Mouse (Mus musculus): ENCODE data around the gene Slc12a7. TPM values are rescaled to one million over a fixed set of nuclear protein-coding genes. Genes with fewer than 3 reads are reported as not detected.

Gene Slc12a7
- polyA plus RNA-seq, 1 experiment from 2014 or later, result 31.6 TPM

DNA sequence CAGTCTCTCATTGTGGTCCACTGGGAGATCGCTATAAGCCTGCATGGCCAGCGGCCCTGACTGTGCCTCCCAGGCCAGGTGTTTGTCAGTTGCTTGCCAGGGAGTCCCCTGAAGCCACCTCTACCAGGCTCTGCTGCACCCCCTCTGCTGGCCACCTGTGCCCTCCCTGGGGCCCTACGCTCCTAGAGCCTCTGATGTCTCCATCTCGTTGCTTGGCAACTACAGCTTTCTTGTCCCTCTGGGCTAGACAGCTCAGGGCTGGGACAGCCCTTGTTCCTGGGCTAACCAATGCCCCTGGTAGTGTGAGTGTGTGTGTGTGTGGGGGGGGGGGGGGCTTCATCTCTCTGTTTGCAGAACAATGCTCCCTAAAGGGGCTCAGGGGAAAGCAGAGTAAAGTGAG lies 10.1 kb downstream of the Slc12a7 start:
- Histone ChIP-seq H3K36me3 (no peaks in the 10 kb centered on the region), H3K27ac (replicated peaks) (no peak overlapping the region), H3K9me3 (no peaks in the 10 kb centered on the region), H3K4me2 (no peak overlapping the region), H3K27me3 (replicated peaks) (peaks cover 4% of the 10 kb centered on the region; the same call in 1 of the 2 replicates), H3K4me1 (no peaks in the 10 kb centered on the region), H3K4me3 (no peak overlapping the region), H3K9ac (no peak overlapping the region)
- no peak for ATAC-seq (ENCODE audit: extremely low read depth, insufficient number of reproducible peaks, low FRiP score, low TSS enrichment)
- WGBS, result 59% methylated on average over 4 of the region's 4 CpGs

DNA sequence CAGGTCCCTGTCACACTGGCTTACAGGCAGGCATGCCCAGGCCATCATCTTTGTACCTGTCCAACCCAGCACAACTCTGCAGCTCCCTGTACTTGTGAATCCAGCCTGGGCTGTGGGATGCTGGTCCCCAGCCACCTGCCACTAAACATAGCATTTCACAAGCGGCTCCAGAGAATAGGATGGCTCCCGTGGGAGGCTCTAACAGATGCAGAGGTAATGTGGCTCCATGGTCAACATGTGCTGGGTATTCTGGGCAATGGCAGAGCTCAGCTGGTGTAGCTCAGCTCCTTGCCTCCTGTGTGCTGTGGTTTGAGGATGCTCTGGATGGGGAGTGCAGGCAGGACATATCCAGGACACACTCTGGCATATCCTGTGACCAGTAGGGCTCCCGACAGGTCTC lies 10.8 kb downstream of the Slc12a7 start:
- Histone ChIP-seq H3K27me3 (replicated peaks) (peaks cover 9% of the 10 kb centered on the region; the same call in 1 of the 2 replicates), H3K9ac (no peak overlapping the region), H3K4me3 (no peak overlapping the region), H3K36me3 (no peaks in the 10 kb centered on the region), H3K27ac (replicated peaks) (no peak overlapping the region), H3K4me2 (no peak overlapping the region), H3K4me1 (0 out of 2 replicates have a peak, but pooled peaks cover 2% of the 10 kb centered on the region), H3K9me3 (no peaks in the 10 kb centered on the region)
- 66% methylated on average over 3 of the region's 3 CpGs for WGBS
- ATAC-seq (ENCODE audit: extremely low read depth, insufficient number of reproducible peaks, low FRiP score, low TSS enrichment), result no peak

GRCm38 (mm10) chr13:73748663-73749440 lies 16.0 kb downstream of the Slc12a7 start:
- H3K4me2 ChIP-seq, result no peak overlapping the region
- 34% methylated on average over 15 of the region's 15 CpGs for WGBS
- H3K27me3 ChIP-seq (replicated peaks), result peaks cover 19% of the 10 kb centered on the region
- H3K36me3 ChIP-seq, result no peaks in the 10 kb centered on the region
- no peak for ATAC-seq (ENCODE audit: extremely low read depth, insufficient number of reproducible peaks, low FRiP score, low TSS enrichment)
- H3K9me3 ChIP-seq, result no peaks in the 10 kb centered on the region
- H3K9ac ChIP-seq, result no peak overlapping the region
- H3K4me3 ChIP-seq, result no peak overlapping the region
- peaks cover 8% of the 10 kb centered on the region; the same call in 1 of the 2 replicates for H3K4me1 ChIP-seq
- H3K27ac ChIP-seq (replicated peaks), result 0 out of 2 replicates have a peak overlapping the region, but pooled peaks have one; percentile 20

DNA sequence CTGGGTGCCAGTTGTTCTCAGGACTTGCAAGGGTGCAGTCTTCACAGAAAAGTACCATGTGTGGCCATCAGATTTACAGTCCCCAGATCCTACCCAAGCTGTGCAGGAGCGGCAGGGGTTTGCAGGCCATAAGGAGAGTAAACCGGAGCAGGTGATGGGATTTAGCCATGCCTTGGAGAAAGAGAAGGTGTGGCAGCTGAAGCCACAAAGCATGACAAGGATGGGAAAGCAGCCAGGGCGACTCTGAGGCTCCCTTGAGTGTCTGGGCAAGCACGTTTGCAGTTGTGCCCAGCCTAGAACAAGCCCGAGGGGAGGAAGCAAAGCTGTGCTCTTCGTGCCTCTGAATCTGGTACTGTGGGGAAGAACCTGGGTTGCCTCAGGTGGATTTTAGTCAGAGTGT lies 17.5 kb downstream of the Slc12a7 start:
- ATAC-seq (ENCODE audit: extremely low read depth, insufficient number of reproducible peaks, low FRiP score, low TSS enrichment), result no peak
- WGBS, result 55% methylated on average over 6 of the region's 6 CpGs
- no peak overlapping the region for H3K9ac ChIP-seq
- no peak overlapping the region for H3K4me3 ChIP-seq
- H3K4me1 ChIP-seq, result peaks cover 12% of the 10 kb centered on the region
- H3K9me3 ChIP-seq, result no peaks in the 10 kb centered on the region
- H3K27me3 ChIP-seq (replicated peaks), result peaks cover 19% of the 10 kb centered on the region; the same call in 1 of the 2 replicates
- no peak overlapping the region for H3K4me2 ChIP-seq
- H3K36me3 ChIP-seq, result no peaks in the 10 kb centered on the region
- no peak overlapping the region for H3K27ac ChIP-seq (replicated peaks)

DNA sequence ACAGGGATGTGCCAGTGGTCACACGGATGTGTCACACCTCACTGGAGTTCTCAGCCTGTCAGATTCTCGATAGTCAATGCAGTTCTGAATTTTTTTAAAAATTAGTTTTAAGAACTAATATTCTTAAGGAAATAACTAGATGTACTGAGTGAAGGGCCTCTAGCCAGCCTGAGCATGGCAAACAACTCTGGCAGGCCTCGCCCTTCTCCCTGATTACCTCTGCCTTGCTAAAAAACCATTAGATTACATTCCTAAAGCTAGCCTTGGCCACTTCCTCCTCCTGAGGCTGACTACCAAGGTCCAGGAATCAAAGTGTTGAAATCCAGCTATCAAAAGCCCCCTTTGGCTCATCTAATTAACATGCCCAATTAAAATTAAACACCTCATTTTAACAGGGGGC lies 18.4 kb downstream of the Slc12a7 start:
- H3K4me2 ChIP-seq, result no peak overlapping the region
- H3K27me3 ChIP-seq (replicated peaks), result peaks cover 19% of the 10 kb centered on the region; the same call in 1 of the 2 replicates
- WGBS, result 80% methylated on average over 3 of the region's 3 CpGs
- no peaks in the 10 kb centered on the region for H3K9me3 ChIP-seq
- H3K4me1 ChIP-seq, result peaks cover 20% of the 10 kb centered on the region
- no peak overlapping the region for H3K27ac ChIP-seq (replicated peaks)
- H3K4me3 ChIP-seq, result no peak overlapping the region
- H3K36me3 ChIP-seq, result no peaks in the 10 kb centered on the region
- ATAC-seq (ENCODE audit: extremely low read depth, insufficient number of reproducible peaks, low FRiP score, low TSS enrichment), result no peak
- H3K9ac ChIP-seq, result no peak overlapping the region

DNA sequence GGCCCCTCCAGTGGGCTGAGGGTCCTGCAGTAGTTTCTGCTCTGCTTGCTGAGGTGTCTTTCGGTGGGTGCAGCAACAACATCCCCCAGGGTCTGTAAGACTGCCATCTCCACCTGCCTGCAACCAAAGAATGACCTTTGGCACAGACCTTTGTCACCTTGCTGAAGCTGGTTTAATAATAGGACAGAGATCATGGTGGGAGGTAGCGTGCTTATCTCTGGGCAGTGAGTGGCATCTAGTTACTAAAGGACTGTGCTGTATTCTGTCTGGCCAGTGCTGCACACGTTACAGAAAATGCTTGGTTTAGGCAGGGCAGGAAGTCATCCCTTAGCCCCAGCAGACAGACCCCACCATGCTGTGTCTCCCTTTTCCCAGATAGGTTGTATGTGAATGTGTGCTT lies 22.9 kb downstream of the Slc12a7 start:
- 41% methylated on average over 3 of the region's 3 CpGs for WGBS
- Histone ChIP-seq H3K9ac (no peak overlapping the region), H3K27me3 (replicated peaks) (no peaks in the 10 kb centered on the region), H3K9me3 (no peaks in the 10 kb centered on the region), H3K4me1 (peaks cover 45% of the 10 kb centered on the region), H3K36me3 (no peaks in the 10 kb centered on the region), H3K4me3 (no peak overlapping the region), H3K27ac (replicated peaks) (no peak overlapping the region; the same call in 1 of the 2 replicates), H3K4me2 (no peak overlapping the region)
- ATAC-seq (ENCODE audit: extremely low read depth, insufficient number of reproducible peaks, low FRiP score, low TSS enrichment), result no peak

- WGBS, result 66% methylated on average over 2 of the region's 2 CpGs
- H3K27ac ChIP-seq (replicated peaks), result no peak overlapping the region
Measured at GRCm38 (mm10) chr13:73756916-73757315, 24.0 kb downstream of the Slc12a7 start.

DNA sequence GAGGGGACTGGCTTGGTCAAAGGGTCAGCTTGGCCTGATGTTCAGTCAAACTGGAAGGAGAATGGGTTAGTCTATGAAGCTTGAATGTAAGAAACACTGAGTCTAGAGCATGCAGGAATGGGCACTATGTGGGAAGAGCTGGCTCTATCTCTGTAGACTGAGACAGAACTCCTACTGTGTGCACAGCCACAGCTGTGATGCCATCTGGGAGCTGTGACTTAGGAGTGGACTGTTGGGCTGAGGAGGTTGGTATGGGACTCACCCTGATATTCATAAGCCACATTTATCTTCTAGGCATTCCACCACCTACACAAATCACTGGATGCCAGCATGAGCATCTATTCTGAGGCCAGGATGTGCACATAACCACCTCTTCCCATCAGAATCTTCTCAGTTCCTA lies 24.5 kb downstream of the Slc12a7 start:
- no peaks in the 10 kb centered on the region for H3K27me3 ChIP-seq (replicated peaks)
- H3K4me2 ChIP-seq, result no peak overlapping the region
- H3K9me3 ChIP-seq, result no peaks in the 10 kb centered on the region
- no peak overlapping the region for H3K9ac ChIP-seq
- no peak overlapping the region for H3K4me3 ChIP-seq
- no peak for ATAC-seq (ENCODE audit: extremely low read depth, insufficient number of reproducible peaks, low FRiP score, low TSS enrichment)
- H3K27ac ChIP-seq (replicated peaks), result peak overlapping the region; percentile 36
- H3K4me1 ChIP-seq, result peaks cover 45% of the 10 kb centered on the region
- no peaks in the 10 kb centered on the region for H3K36me3 ChIP-seq

More at GRCm38 (mm10) chr13:73756916-73757315, 24.0 kb downstream of the Slc12a7 start:
- Histone ChIP-seq H3K4me2 (no peak overlapping the region), H3K9me3 (no peaks in the 10 kb centered on the region), H3K36me3 (no peaks in the 10 kb centered on the region), H3K4me1 (peaks cover 45% of the 10 kb centered on the region), H3K9ac (no peak overlapping the region), H3K4me3 (no peak overlapping the region), H3K27me3 (replicated peaks) (no peaks in the 10 kb centered on the region)
- no peak for ATAC-seq (ENCODE audit: extremely low read depth, insufficient number of reproducible peaks, low FRiP score, low TSS enrichment)

- ATAC-seq (ENCODE audit: extremely low read depth, insufficient number of reproducible peaks, low FRiP score, low TSS enrichment), result no peak
- no peak overlapping the region for H3K4me3 ChIP-seq
- H3K27ac ChIP-seq (replicated peaks), result peak overlapping the region; percentile 32
- peaks cover 54% of the 10 kb centered on the region for H3K4me1 ChIP-seq
- 55% methylated on average over 3 of the region's 3 CpGs for WGBS
- no peaks in the 10 kb centered on the region for H3K9me3 ChIP-seq
- H3K4me2 ChIP-seq, result no peak overlapping the region
- no peaks in the 10 kb centered on the region for H3K27me3 ChIP-seq (replicated peaks)
- H3K36me3 ChIP-seq, result no peaks in the 10 kb centered on the region
- H3K9ac ChIP-seq, result no peak overlapping the region
Measured at GRCm38 (mm10) chr13:73759596-73759995, 26.7 kb downstream of the Slc12a7 start.

- Histone ChIP-seq H3K4me2 (no peak overlapping the region), H3K27ac (replicated peaks) (no peak overlapping the region), H3K27me3 (replicated peaks) (no peaks in the 10 kb centered on the region), H3K4me3 (no peak overlapping the region), H3K36me3 (no peaks in the 10 kb centered on the region), H3K9ac (no peak overlapping the region), H3K9me3 (no peaks in the 10 kb centered on the region), H3K4me1 (peaks cover 57% of the 10 kb centered on the region)
- no peak for ATAC-seq (ENCODE audit: extremely low read depth, insufficient number of reproducible peaks, low FRiP score, low TSS enrichment)
- 87% methylated on average over 3 of the region's 3 CpGs for WGBS
Measured at GRCm38 (mm10) chr13:73760126-73760525, 27.2 kb downstream of the Slc12a7 start.

DNA sequence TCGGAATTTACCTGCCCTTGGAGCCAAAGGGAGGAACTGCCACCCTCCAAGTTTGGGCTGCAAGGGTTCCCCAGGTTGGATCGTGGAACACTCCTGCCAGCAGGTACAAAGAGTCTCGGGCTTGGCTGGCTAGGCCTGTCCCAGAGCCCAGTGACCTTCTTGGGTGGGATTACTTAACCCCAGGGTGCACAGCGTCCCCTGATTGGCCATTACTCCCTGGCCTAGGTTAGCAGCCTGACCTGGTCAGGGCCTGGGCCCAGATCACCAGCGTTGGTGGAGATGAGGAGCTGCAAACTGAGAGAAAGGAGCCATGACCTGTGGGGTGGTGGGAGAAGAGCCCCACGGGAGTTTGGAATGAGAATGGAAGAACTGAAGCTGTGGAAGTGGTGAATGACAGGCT lies 30.0 kb downstream of the Slc12a7 start:
- H3K9ac ChIP-seq, result peak overlapping the region; percentile 59; the same call in 1 of the 2 replicates
- H3K36me3 ChIP-seq, result no peaks in the 10 kb centered on the region
- WGBS, result 42% methylated on average over 6 of the region's 6 CpGs
- peak overlapping the region; percentile 97 for H3K4me2 ChIP-seq
- no peaks in the 10 kb centered on the region for H3K27me3 ChIP-seq (replicated peaks)
- no peak for ATAC-seq (ENCODE audit: extremely low read depth, insufficient number of reproducible peaks, low FRiP score, low TSS enrichment)
- peaks cover 64% of the 10 kb centered on the region for H3K4me1 ChIP-seq
- H3K27ac ChIP-seq (replicated peaks), result peak overlapping the region; percentile 70
- H3K4me3 ChIP-seq, result peak overlapping the region; percentile 88
- no peaks in the 10 kb centered on the region for H3K9me3 ChIP-seq

Measured in heart, embryonic 13.5 days (tissue).